Mouse (Mus musculus) myocyte (in vitro differentiated cells): Measurements from ENCODE around the gene Tifa. TPM values are rescaled to one million over a fixed set of nuclear protein-coding genes. Genes with fewer than 3 reads are reported as not detected.

ENCODE experiments used
- H3K27me3 ChIP-seq: one replicate; pipeline ENCODE4 v1.6.1; 2011; ENCODE audit not compliant: control insufficient read depth, insufficient read depth, insufficient read length
- H3K36me3 ChIP-seq: one replicate; pipeline ENCODE4 v1.6.1; 2011; ENCODE audit not compliant: control insufficient read depth, insufficient read depth
- H3K4me2 ChIP-seq: one replicate; pipeline ENCODE4 v1.6.1; 2011; ENCODE audit warnings: low read depth, control low read depth
- H3K4me3 ChIP-seq: one replicate; pipeline ENCODE4 v1.5.1; 2011; ENCODE audit warnings: mild to moderate bottlenecking, control low read depth, moderate library complexity
- H3K79me2 ChIP-seq: one replicate; pipeline ENCODE4 v1.6.1; 2011; ENCODE audit not compliant: control insufficient read depth, insufficient read depth
- H3ac ChIP-seq: one replicate; pipeline ENCODE4 v1.6.1; 2011; ENCODE audit not compliant: control insufficient read depth, insufficient read length
- CEBPB ChIP-seq: IDR thresholded peaks from 2 replicates; pipeline ENCODE4 v1.6.1; 2011; ENCODE audit warnings: mild to moderate bottlenecking, moderate library complexity; ENCODE audit not compliant: poor library complexity, insufficient read depth, severe bottlenecking
- E2F4 ChIP-seq: IDR thresholded peaks from one replicate; pipeline ENCODE4 v1.6.1; 2011; ENCODE audit warnings: mild to moderate bottlenecking, control low read depth, moderate library complexity; ENCODE audit not compliant: insufficient read depth
- MAX ChIP-seq: IDR thresholded peaks from one replicate; pipeline ENCODE4 v1.6.1; 2011; ENCODE audit warnings: low read depth, mild to moderate bottlenecking, control low read depth
- MYOD1 ChIP-seq, 3 experiments: IDR thresholded peaks; one replicate each; pipeline ENCODE4 v1.6.1; 2011; ENCODE audit warnings: control low read depth in 2 of 3, low read depth in 2 of 3, mild to moderate bottlenecking in 2 of 3, moderate library complexity in 1 of 3; ENCODE audit not compliant: insufficient read length in 2 of 3, control insufficient read depth in 1 of 3
- MYOG ChIP-seq, 3 experiments: IDR thresholded peaks; one replicate each; pipeline ENCODE4 v1.6.1; 2011; ENCODE audit warnings: control low read depth in 2 of 3, low read depth in 2 of 3, mild to moderate bottlenecking in 2 of 3; ENCODE audit not compliant: insufficient read length in 2 of 3, control insufficient read depth in 1 of 3, insufficient read depth in 1 of 3
- POLR2A ChIP-seq: IDR thresholded peaks from one replicate; pipeline ENCODE4 v1.6.1; 2011; ENCODE audit warnings: low read depth, mild to moderate bottlenecking, control low read depth, moderate library complexity; ENCODE audit not compliant: insufficient read length
- POLR2AphosphoS2 ChIP-seq: IDR thresholded peaks from one replicate; pipeline ENCODE4 v1.6.1; 2011; ENCODE audit warnings: low read depth, control low read depth; ENCODE audit not compliant: insufficient read length
- REST ChIP-seq: IDR thresholded peaks from one replicate; pipeline ENCODE4 v1.6.1; 2011; ENCODE audit warnings: mild to moderate bottlenecking, control low read depth, moderate library complexity; ENCODE audit not compliant: insufficient read depth, insufficient read length
- SRF ChIP-seq: IDR thresholded peaks from one replicate; pipeline ENCODE4 v1.6.1; 2011; ENCODE audit warnings: low read depth; ENCODE audit not compliant: control insufficient read depth, insufficient read length
- TCF12 ChIP-seq: IDR thresholded peaks from one replicate; pipeline ENCODE4 v1.6.1; 2011; ENCODE audit warnings: mild to moderate bottlenecking, control low read depth; ENCODE audit not compliant: poor library complexity, insufficient read depth, severe bottlenecking
- TCF3 ChIP-seq: IDR thresholded peaks from one replicate; pipeline ENCODE4 v1.6.1; 2011; ENCODE audit warnings: low read depth, control low read depth; ENCODE audit not compliant: insufficient read length
- USF1 ChIP-seq: IDR thresholded peaks from one replicate; pipeline ENCODE4 v1.6.1; 2011; ENCODE audit warnings: low read depth, mild to moderate bottlenecking, control low read depth, moderate library complexity
- polyA plus RNA-seq: library from polyadenylated mRNA; unstranded; fragments of >200 nt; fragmentation: generic; extraction: Trizol; gene quantifications from one replicate; pipeline ENCODE4 v1.2.1, GENCODE M21; 2012; ENCODE audit warnings: missing spikeins

Gene Tifa
- polyA plus RNA-seq, 1 experiment: 0.85 TPM

- Histone ChIP-seq H3K4me2 (no peak overlapping the region), H3K79me2 (no peaks in the 10 kb centered on the region), H3K4me3 (no peak overlapping the region), H3K36me3 (no peaks in the 10 kb centered on the region), H3K27me3 (no peaks in the 10 kb centered on the region), H3ac (no peak overlapping the region)
- TF ChIP-seq USF1: no peak
- no peak for TF ChIP-seq TCF12
- no peak for TF ChIP-seq REST
- no peak for TF ChIP-seq E2F4
- no peak for TF ChIP-seq MAX
- TF ChIP-seq CEBPB: no peak
- TF ChIP-seq TCF3: no peak
- no peak for TF ChIP-seq MYOD1 (IDR thresholded peaks at IDR 0.05; ENCODE audit: control insufficient read depth in 1 of 3, insufficient read length in 2 of 3, low read depth in 2 of 3)
- TF ChIP-seq POLR2AphosphoS2: no peak
- no peak for TF ChIP-seq MYOG (IDR thresholded peaks at IDR 0.05; ENCODE audit: control insufficient read depth in 1 of 3, insufficient read depth in 1 of 3, insufficient read length in 2 of 3, low read depth in 2 of 3)
- TF ChIP-seq SRF: no peak
- TF ChIP-seq POLR2A: no peak
Observed at GRCm38 (mm10) chr3:127796271-127796670, 6.7 kb downstream of the Tifa start.

DNA sequence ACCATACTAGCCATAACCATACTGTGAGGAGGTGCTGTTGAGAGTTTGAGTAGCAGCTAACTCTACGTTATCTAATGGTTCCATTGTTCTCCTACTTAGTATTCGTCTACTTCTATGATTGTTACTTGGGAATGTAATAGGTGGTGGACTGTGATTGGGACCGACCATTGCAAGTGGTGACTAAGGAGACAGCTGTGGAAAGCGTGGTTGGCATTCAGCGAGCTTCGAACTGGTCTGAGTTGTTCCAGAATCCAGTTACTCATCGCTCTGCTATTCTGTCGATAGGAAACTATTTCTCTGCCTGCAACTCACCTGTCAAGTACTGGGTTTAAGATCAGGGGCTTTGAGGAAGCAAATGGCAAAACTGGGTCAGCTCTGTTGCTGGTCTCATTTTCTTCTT is 11.6 kb downstream of the Tifa start:
- no peak overlapping the region for H3K4me3 ChIP-seq
- H3K79me2 ChIP-seq: no peaks in the 10 kb centered on the region
- TF ChIP-seq REST (no peak), SRF (no peak), MYOG (IDR thresholded peaks at IDR 0.05; ENCODE audit: control insufficient read depth in 1 of 3, insufficient read depth in 1 of 3, insufficient read length in 2 of 3, low read depth in 2 of 3) (peak in 1 of 3 experiments; percentile 55), TCF3 (no peak), CEBPB (no peak), MYOD1 (IDR thresholded peaks at IDR 0.05; ENCODE audit: control insufficient read depth in 1 of 3, insufficient read length in 2 of 3, low read depth in 2 of 3) (peak in 2 of 3 experiments; percentile 18 to 29), POLR2AphosphoS2 (no peak), E2F4 (no peak), TCF12 (no peak), MAX (no peak)
- no peaks in the 10 kb centered on the region for H3K27me3 ChIP-seq
- H3ac ChIP-seq: no peak overlapping the region
- H3K4me2 ChIP-seq: no peak overlapping the region
- no peaks in the 10 kb centered on the region for H3K36me3 ChIP-seq

DNA sequence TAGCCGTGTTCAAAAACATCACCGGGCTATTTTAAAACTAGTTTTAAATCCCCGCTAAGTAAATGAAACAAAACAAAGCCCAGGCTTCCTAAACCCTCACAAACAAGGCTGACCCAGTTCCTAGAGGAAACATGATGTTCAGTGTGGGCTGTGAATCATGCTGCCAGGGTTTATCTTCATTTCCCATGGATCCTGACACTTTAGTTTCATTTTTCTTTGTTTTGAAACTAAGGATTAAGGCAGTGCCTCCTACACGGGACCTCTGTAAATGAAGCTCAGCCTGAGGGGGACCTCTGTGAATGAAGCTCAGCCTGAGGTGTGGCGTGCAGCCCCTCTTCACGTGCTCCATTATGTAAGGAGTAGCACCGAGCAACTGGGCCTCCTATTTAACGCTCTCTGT is 13.2 kb downstream of the Tifa start:
- peak overlapping the region; percentile 15 for H3K4me2 ChIP-seq
- TF ChIP-seq CEBPB: no peak
- TF ChIP-seq POLR2A: no peak
- no peak for TF ChIP-seq E2F4
- TF ChIP-seq POLR2AphosphoS2: no peak
- no peak for TF ChIP-seq USF1
- no peak for TF ChIP-seq MYOD1 (IDR thresholded peaks at IDR 0.05; ENCODE audit: control insufficient read depth in 1 of 3, insufficient read length in 2 of 3, low read depth in 2 of 3)
- no peak for TF ChIP-seq TCF3
- TF ChIP-seq SRF: no peak
- no peak for TF ChIP-seq REST
- TF ChIP-seq MAX: no peak
- no peak for TF ChIP-seq MYOG (IDR thresholded peaks at IDR 0.05; ENCODE audit: control insufficient read depth in 1 of 3, insufficient read depth in 1 of 3, insufficient read length in 2 of 3, low read depth in 2 of 3)
- TF ChIP-seq TCF12: no peak
- no peak overlapping the region for H3K4me3 ChIP-seq
- H3ac ChIP-seq: no peak overlapping the region
- no peaks in the 10 kb centered on the region for H3K27me3 ChIP-seq
- no peaks in the 10 kb centered on the region for H3K79me2 ChIP-seq
- H3K36me3 ChIP-seq: no peaks in the 10 kb centered on the region

- no peaks in the 10 kb centered on the region for H3K27me3 ChIP-seq
- no peak overlapping the region for H3K4me2 ChIP-seq
- TF ChIP-seq E2F4: no peak
- TF ChIP-seq MYOD1 (IDR thresholded peaks at IDR 0.05; ENCODE audit: control insufficient read depth in 1 of 3, insufficient read length in 2 of 3, low read depth in 2 of 3): no peak
- TF ChIP-seq MYOG (IDR thresholded peaks at IDR 0.05; ENCODE audit: control insufficient read depth in 1 of 3, insufficient read depth in 1 of 3, insufficient read length in 2 of 3, low read depth in 2 of 3): no peak
- TF ChIP-seq TCF12: no peak
- no peak for TF ChIP-seq SRF
- TF ChIP-seq MAX: no peak
- no peak for TF ChIP-seq POLR2A
- no peak for TF ChIP-seq CEBPB
- TF ChIP-seq TCF3: no peak
- TF ChIP-seq POLR2AphosphoS2: no peak
- no peak for TF ChIP-seq REST
- TF ChIP-seq USF1: no peak
- H3ac ChIP-seq: no peak overlapping the region
- H3K4me3 ChIP-seq: no peak overlapping the region
- no peaks in the 10 kb centered on the region for H3K79me2 ChIP-seq
- peaks cover 13% of the 10 kb centered on the region for H3K36me3 ChIP-seq
Observed at GRCm38 (mm10) chr3:127804439-127804838, 14.8 kb downstream of the Tifa start.
